Mouse (Mus musculus) embryonic facial prominence, embryonic 14.5 days (tissue): Measurements from ENCODE around the gene Nav2. TPM values are rescaled to one million over a fixed set of nuclear protein-coding genes. Genes with fewer than 3 reads are reported as not detected.

Source experiments
- ATAC-seq: fragments of 200-750 bp; cut with Nextera tagmentation; 2 replicates; pipeline ENCODE4 v1.8.0; 2017; ENCODE audit warnings: low read depth, moderate number of reproducible peaks, moderate TSS enrichment
- DNase-seq: peaks from one replicate; pipeline ENCODE4 v3.0.0-alpha.2; 2015; ENCODE audit warnings: low spot score
- H3K27ac ChIP-seq: fragments of 300-500 bp; sonication (generic); replicated peaks from 2 replicates; pipeline ENCODE4 v1.5.1; 2014; ENCODE audit warnings: low read depth, mild to moderate bottlenecking, low read length, moderate library complexity
- H3K27me3 ChIP-seq: fragments of 300-500 bp; sonication (generic); replicated peaks from 2 replicates; pipeline ENCODE4 v1.6.1; 2014; ENCODE audit warnings: low read length; ENCODE audit not compliant: control insufficient read depth, insufficient read depth
- H3K36me3 ChIP-seq: fragments of 300-500 bp; sonication (generic); 2 replicates; pipeline ENCODE4 v1.6.1; 2014; ENCODE audit warnings: low read length, mixed read lengths; ENCODE audit not compliant: control insufficient read depth, insufficient read depth
- H3K4me1 ChIP-seq: fragments of 300-500 bp; sonication (generic); 2 replicates; pipeline ENCODE4 v1.6.1; 2014; ENCODE audit warnings: antibody characterized with exemption, low read length; ENCODE audit not compliant: control insufficient read depth, insufficient read depth
- H3K4me2 ChIP-seq: fragments of 300-500 bp; sonication (generic); 2 replicates; pipeline ENCODE4 v1.6.1; 2014; ENCODE audit warnings: low read depth, mild to moderate bottlenecking, low read length, moderate library complexity, mixed read lengths
- H3K4me3 ChIP-seq: fragments of 300-500 bp; sonication (generic); 2 replicates; pipeline ENCODE4 v1.5.1; 2014; ENCODE audit warnings: low read depth, mild to moderate bottlenecking, low read length
- H3K9ac ChIP-seq: fragments of 300-500 bp; sonication (generic); 2 replicates; pipeline ENCODE4 v1.6.1; 2014; ENCODE audit warnings: low read depth, mild to moderate bottlenecking, low read length, moderate library complexity, mixed read lengths
- H3K9me3 ChIP-seq: fragments of 300-500 bp; sonication (generic); 2 replicates; pipeline ENCODE4 v1.6.1; 2016; ENCODE audit warnings: low read length; ENCODE audit not compliant: control insufficient read depth
- WGBS: fragments of 180-500 bp; shearing (Covaris S2); extraction: QIAGEN DNeasy Blood & Tissue Kit; methylation state at CpG from one replicate; pipeline ENCODE4 v1.1.7; 2014; 5-methylcytosine and 5-hydroxymethylcytosine counted together
- polyA plus RNA-seq: library from polyadenylated mRNA; unstranded; fragments of >200 nt; fragmentation: Nextera tagmentation; extraction: Ambion mirVana; gene quantifications from 2 replicates; pipeline ENCODE4 v1.2.1, GENCODE M21; 2014

Nav2 gene
- polyA plus RNA-seq, 1 experiment from 2014 or later: 13.5 TPM

DNA sequence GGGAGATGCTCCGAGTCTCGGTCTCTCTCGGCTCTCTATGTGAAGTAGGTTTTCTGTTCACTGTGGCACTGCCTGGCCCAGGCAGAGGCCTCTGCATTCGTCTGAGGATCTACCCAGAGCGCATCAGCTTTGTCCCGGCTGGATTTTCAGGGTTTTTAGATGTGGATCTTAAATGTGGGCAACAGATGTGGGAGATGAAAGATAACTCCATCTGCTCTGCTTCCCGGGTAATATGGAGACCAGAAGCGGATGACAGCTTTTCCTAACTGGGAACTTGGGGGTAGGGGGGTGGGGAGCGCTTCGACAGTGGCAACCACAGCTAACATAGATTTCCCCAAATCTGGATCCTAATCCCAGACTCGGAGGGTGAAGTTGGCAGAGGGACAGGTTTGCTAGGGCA lies 362.3 kb downstream of the Nav2 start:
- no peak overlapping the region for H3K4me3 ChIP-seq
- H3K4me1 ChIP-seq: peaks cover 13% of the 10 kb centered on the region; the same call in 1 of the 2 replicates
- WGBS: 41% methylated on average over 11 of the region's 11 CpGs
- no peak overlapping the region for H3K4me2 ChIP-seq
- DNase-seq (peak; percentile 45), ATAC-seq (no peak)
- H3K36me3 ChIP-seq: no peaks in the 10 kb centered on the region
- H3K27ac ChIP-seq: no peak overlapping the region
- H3K27me3 ChIP-seq: no peaks in the 10 kb centered on the region; the same call in 1 of the 2 replicates
- no peaks in the 10 kb centered on the region for H3K9me3 ChIP-seq
- H3K9ac ChIP-seq: no peak overlapping the region

DNA sequence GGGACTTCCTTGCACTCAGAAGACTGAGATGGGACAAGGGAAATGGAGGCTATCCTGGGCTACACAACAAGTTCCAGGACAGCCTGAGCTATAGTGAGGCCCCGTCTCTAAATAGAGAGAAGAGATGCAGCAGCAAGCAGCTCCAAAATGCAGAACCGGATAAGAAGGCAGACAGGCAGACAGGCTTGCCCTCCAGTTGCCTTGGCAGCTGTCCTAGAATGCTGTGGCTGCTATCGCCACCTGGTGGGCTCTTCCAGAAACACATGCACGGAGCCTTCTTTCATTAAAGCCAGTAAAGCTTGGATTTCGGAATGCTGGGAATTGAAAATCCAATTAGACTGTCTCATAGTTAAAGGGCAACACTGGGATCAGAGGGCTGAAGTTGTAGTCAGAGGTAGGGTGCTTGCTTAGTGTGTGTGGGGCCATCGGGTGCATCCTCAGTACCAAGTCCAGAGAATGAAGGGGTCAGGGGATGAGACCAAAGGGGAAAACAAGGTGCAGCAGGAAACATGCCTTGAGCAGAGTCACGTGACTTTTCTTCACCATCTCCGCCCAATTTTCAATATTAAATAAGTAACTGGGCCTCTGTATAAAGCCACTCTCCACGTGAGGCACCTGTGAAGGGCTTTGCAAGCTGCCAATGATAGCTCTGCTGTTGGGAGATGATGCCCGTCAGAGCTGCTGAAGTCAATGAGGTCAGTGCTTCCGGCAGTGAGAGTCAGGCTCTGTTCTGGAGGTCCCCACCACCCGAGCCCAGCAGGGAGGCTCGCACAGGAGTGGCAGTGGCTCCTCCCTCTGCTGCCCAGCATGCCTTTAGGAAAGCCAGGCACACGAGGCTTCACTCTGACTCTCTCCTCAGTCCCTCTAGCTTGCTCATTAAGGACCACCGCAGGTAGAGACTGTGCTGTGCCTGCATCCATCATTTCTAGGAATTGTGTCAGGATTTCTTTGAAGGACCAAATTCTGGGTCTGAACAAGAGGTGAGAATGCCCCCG lies 364.2 kb downstream of the Nav2 start:
- H3K4me2 ChIP-seq: no peak overlapping the region
- no peak overlapping the region for H3K9ac ChIP-seq
- DNase-seq (peak; percentile 86), ATAC-seq (peak; percentile 21; the same call in 1 of the 2 replicates)
- no peak overlapping the region for H3K27ac ChIP-seq
- no peaks in the 10 kb centered on the region for H3K9me3 ChIP-seq
- H3K27me3 ChIP-seq: no peaks in the 10 kb centered on the region; the same call in 1 of the 2 replicates
- H3K4me3 ChIP-seq: no peak overlapping the region
- no peaks in the 10 kb centered on the region for H3K36me3 ChIP-seq
- H3K4me1 ChIP-seq: peaks cover 5% of the 10 kb centered on the region; the same call in 1 of the 2 replicates
- 19% methylated on average over 15 of the region's 16 CpGs for WGBS

DNA sequence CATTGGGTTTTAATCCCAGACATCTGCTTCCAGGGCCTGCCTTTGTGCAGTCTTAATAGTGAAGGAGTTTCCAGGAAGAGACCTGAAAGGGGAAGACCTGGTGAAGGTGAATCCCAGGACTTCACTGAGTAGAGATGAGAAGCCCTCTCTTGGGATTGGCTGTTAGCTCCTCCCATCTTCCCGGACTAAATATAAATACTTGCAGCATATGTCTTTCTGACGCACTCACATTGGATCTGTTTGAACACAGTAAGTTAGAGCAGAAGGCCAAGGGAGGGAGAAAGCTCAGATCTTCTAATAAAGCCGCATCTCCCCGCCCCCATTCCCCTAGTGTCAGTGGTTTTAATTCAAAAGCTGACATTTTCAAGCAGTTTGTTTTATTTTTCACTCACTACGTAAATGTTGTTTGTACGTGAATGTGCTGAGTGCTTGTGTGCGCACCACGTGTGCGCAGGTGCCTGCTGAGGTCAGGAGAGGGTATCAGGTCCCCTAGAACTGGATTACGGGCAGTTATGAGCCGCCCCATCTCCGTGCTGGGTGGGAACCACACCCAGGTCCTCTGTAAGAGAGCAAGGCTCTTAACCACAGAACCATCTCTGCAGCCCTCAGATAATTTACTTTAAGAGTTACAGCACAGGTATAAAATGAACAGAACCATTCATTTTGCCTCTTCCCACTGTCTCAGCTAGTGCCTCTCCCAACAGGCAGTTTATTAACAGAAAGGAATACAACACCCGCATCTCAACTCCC lies 365.6 kb downstream of the Nav2 start:
- Histone ChIP-seq H3K4me2 (no peak overlapping the region), H3K9me3 (no peaks in the 10 kb centered on the region), H3K27me3 (no peaks in the 10 kb centered on the region; the same call in 1 of the 2 replicates), H3K4me3 (no peak overlapping the region), H3K36me3 (no peaks in the 10 kb centered on the region), H3K4me1 (no peaks in the 10 kb centered on the region; the same call in 1 of the 2 replicates), H3K9ac (no peak overlapping the region), H3K27ac (no peak overlapping the region)
- 81% methylated on average over 13 of the region's 13 CpGs for WGBS
- ATAC-seq (no peak), DNase-seq (no peak)

DNA sequence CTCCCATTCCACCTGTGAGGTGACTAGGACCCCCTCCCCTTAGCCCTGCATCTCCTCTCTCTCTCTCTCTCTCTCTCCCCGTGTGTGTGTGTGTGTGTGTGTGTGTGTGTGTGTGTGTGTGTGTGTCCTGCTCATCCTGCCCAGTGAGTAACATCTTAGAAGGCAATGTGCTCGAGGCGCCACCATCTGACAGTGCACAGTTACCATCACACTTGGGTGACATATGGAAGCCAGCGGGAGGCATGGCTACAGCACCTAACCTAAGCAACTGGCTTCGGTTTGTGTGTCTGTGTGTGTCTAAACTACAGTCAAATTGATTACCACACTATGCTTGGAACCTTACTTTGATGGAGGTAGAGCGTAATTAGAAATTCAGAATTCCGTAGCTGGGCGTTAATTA lies 366.2 kb downstream of the Nav2 start:
- H3K9me3 ChIP-seq: no peaks in the 10 kb centered on the region
- no peak overlapping the region for H3K4me3 ChIP-seq
- no peak for DNase-seq
- no peaks in the 10 kb centered on the region for H3K36me3 ChIP-seq
- H3K4me1 ChIP-seq: no peaks in the 10 kb centered on the region; the same call in 1 of the 2 replicates
- ATAC-seq: no peak
- no peak overlapping the region for H3K27ac ChIP-seq
- H3K4me2 ChIP-seq: no peak overlapping the region
- H3K9ac ChIP-seq: no peak overlapping the region
- 77% methylated on average over 8 of the region's 8 CpGs for WGBS
- no peaks in the 10 kb centered on the region; the same call in 1 of the 2 replicates for H3K27me3 ChIP-seq

DNA sequence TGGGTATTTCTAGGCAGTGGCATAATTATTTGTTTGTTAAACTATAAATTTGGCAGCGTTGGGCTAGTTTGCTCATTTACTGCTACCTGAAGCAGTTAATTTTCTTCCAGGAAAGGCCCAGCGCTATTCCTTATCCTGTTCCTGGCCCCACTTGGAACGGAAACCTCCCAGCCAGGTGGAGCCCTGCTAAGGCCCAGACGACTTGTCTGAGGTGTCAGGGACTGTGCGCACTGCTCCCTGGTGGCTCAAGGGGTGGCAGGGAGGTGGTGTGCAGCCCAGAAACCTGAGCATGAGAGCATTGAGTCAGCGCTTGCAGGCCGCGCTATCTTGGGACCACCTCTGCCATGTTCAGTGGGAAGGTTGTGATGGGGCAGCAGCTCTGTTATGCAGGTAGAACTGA lies 367.6 kb downstream of the Nav2 start:
- ATAC-seq (no peak), DNase-seq (no peak)
- Histone ChIP-seq H3K27ac (no peak overlapping the region), H3K4me2 (no peak overlapping the region), H3K27me3 (no peaks in the 10 kb centered on the region; the same call in 1 of the 2 replicates), H3K9ac (no peak overlapping the region), H3K36me3 (no peaks in the 10 kb centered on the region), H3K4me3 (no peak overlapping the region), H3K4me1 (no peaks in the 10 kb centered on the region; the same call in 1 of the 2 replicates), H3K9me3 (no peaks in the 10 kb centered on the region)
- 76% methylated on average over 8 of the region's 8 CpGs for WGBS

DNA sequence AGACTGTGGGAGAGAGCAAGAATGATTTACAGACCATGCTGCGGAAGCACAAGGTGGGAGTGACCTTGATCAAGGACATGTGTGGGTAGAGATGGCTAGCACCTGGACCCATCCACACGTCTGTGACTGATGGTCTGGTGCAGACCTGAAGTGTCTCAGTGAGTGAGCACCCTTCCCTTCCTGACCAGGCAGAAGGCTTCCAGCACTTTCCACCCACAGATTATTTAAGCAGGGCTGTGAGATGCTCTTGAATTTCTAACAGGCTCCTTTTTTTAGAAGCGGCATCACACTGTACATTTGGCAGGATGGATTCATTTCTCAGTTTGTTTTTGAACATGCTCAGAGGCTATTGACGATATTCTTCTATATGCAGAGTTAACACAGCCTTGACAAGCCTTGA lies 369.2 kb downstream of the Nav2 start:
- no peaks in the 10 kb centered on the region for H3K4me1 ChIP-seq
- H3K27ac ChIP-seq: no peak overlapping the region
- H3K9me3 ChIP-seq: no peaks in the 10 kb centered on the region
- DNase-seq (no peak), ATAC-seq (no peak)
- H3K36me3 ChIP-seq: no peaks in the 10 kb centered on the region
- H3K4me2 ChIP-seq: no peak overlapping the region
- no peak overlapping the region for H3K4me3 ChIP-seq
- no peaks in the 10 kb centered on the region; the same call in 1 of the 2 replicates for H3K27me3 ChIP-seq
- H3K9ac ChIP-seq: no peak overlapping the region
- WGBS: 79% methylated on average over 4 of the region's 4 CpGs

DNA sequence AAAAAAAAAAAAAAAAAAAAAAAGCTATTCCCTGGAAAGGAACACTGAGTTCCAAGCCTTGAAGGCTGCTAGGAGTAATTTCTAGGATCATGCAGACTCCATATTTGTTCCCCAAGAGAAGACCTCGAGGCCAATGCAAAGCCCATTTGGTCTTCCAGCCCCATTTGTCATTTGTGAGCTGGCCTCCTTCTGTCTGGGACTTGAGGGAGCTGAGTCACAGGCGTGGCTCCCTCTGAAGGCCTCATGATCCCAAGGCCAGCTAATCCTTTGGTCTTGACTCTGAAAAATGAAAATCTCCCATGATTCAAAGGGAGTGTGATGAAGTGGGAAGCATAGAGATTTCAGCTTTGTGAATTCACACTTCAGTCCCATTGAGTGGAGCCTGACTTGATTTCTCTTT lies 370.0 kb downstream of the Nav2 start:
- 66% methylated on average over 2 of the region's 2 CpGs for WGBS
- ATAC-seq: no peak
- H3K27me3 ChIP-seq: no peaks in the 10 kb centered on the region; the same call in 1 of the 2 replicates

DNA sequence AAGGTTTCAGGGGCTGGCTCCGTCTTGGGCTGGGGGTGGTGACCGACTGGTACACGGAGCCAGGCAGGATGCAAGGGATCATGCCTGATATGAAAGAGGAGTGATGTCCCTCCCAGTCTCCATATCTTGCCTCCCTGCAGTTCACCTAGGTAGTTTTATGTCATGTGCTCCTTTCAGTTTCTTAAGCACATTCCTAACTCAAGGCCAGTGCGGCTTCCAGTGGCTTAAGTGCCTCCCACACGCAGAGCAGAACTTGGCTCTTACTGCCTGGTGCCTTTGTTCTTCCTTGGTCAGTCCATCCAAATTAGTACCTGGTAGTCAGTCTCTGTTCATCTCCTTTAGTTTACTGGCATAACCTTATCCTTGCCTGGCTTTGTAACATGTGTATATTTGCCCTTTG lies 371.9 kb downstream of the Nav2 start:
- H3K27me3 ChIP-seq: no peaks in the 10 kb centered on the region; the same call in 1 of the 2 replicates
- no peaks in the 10 kb centered on the region for H3K36me3 ChIP-seq
- H3K4me3 ChIP-seq: no peak overlapping the region
- H3K4me2 ChIP-seq: no peak overlapping the region
- no peaks in the 10 kb centered on the region for H3K9me3 ChIP-seq
- ATAC-seq (no peak), DNase-seq (no peak)
- WGBS: 82% methylated on average over 5 of the region's 5 CpGs
- H3K9ac ChIP-seq: no peak overlapping the region
- H3K27ac ChIP-seq: no peak overlapping the region
- H3K4me1 ChIP-seq: no peaks in the 10 kb centered on the region

More for the DNA sequence above, 370.0 kb downstream of the Nav2 start:
- Histone ChIP-seq H3K36me3 (no peaks in the 10 kb centered on the region), H3K9ac (no peak overlapping the region), H3K9me3 (no peaks in the 10 kb centered on the region), H3K4me1 (no peaks in the 10 kb centered on the region), H3K4me2 (no peak overlapping the region), H3K4me3 (no peak overlapping the region), H3K27ac (no peak overlapping the region)
- DNase-seq: no peak
